Mouse (Mus musculus): ENCODE results near the gene Hs3st6. TPM values are rescaled to one million over a fixed set of nuclear protein-coding genes. Genes with fewer than 3 reads are reported as not detected.
A peak's percentile ranks its signal among the peaks of the same experiment; 100 is the strongest.
"Not testable (repeated sequence)": the region's sequence is repeated elsewhere in the genome, so short reads cannot be mapped to it uniquely, and the experiment has no call there.

Gene Hs3st6
- polyA plus RNA-seq (2015; fragmentation: Nextera tagmentation; extraction: Ambion mirVana): 2.5 and 3.4 TPM in 2 replicates

- H3K9me3 ChIP-seq: no peaks in the 10 kb centered on the region
- peak within 1 kb of the TSS; percentile 54 for H3K4me3 ChIP-seq
- WGBS: under 1% methylated on average over 80 of the region's 82 CpGs
- peak within 1 kb of the TSS; percentile 43; the same call in 1 of the 2 replicates for H3K9ac ChIP-seq
- peaks cover 70% of the 10 kb centered on the region for H3K27me3 ChIP-seq
- peaks cover 13% of the 10 kb centered on the region; the same call in 1 of the 2 replicates for H3K4me1 ChIP-seq
- peak within 1 kb of the TSS; percentile 97 for H3K4me2 ChIP-seq
- no peaks in the 10 kb centered on the region for H3K36me3 ChIP-seq
- H3K27ac ChIP-seq: no peak within 1 kb of the TSS
- ATAC-seq (ENCODE audit: borderline replicate concordance, extremely low read depth, low FRiP score, low TSS enrichment): peak; percentile 87
Observed at GRCm38 (mm10) chr17:24752415-24753394, at the start of gene Hs3st6. Gene Hs3st6 (plus strand): TSS chr17:24752988.

- H3K9me3 ChIP-seq: no peaks in the 10 kb centered on the region
- no peak overlapping the region for H3K4me2 ChIP-seq
- no peak overlapping the region for H3K9ac ChIP-seq
- no peak for ATAC-seq (ENCODE audit: borderline replicate concordance, extremely low read depth, low FRiP score, low TSS enrichment)
- H3K36me3 ChIP-seq: peaks cover 40% of the 10 kb centered on the region
- peaks cover 17% of the 10 kb centered on the region for H3K4me1 ChIP-seq
- no peak overlapping the region for H3K27ac ChIP-seq
- H3K27me3 ChIP-seq: no peaks in the 10 kb centered on the region
- H3K4me3 ChIP-seq: no peak overlapping the region; the same call in 1 of the 2 replicates
- WGBS: 93% methylated on average over 3 of the region's 3 CpGs
Observed at GRCm38 (mm10) chr17:24705821-24706220, 47.0 kb upstream of the Hs3st6 start.

GRCm38 (mm10) chr17:24706982-24707800 lies 45.6 kb upstream of the Hs3st6 start, which contains the start of gene Tbl3:
Gene Tbl3 (minus strand): TSS chr17:24707660.
- ATAC-seq (ENCODE audit: borderline replicate concordance, extremely low read depth, low FRiP score, low TSS enrichment): peak; percentile 81
- peak within 1 kb of the TSS; percentile 81 for H3K27ac ChIP-seq
- peaks cover 17% of the 10 kb centered on the region for H3K4me1 ChIP-seq
- H3K4me2 ChIP-seq: peak within 1 kb of the TSS; percentile 74
- H3K9me3 ChIP-seq: no peaks in the 10 kb centered on the region
- WGBS: 3% methylated on average over 32 of the region's 32 CpGs
- H3K27me3 ChIP-seq: no peaks in the 10 kb centered on the region
- peak within 1 kb of the TSS; percentile 80 for H3K9ac ChIP-seq
- peak within 1 kb of the TSS; percentile 90 for H3K4me3 ChIP-seq
- H3K36me3 ChIP-seq: peaks cover 26% of the 10 kb centered on the region

GRCm38 (mm10) chr17:24707801-24708425 lies 44.9 kb upstream of the Hs3st6 start:
- peak overlapping the region; percentile 80 for H3K9ac ChIP-seq
- H3K27me3 ChIP-seq: no peaks in the 10 kb centered on the region
- no peaks in the 10 kb centered on the region for H3K9me3 ChIP-seq
- ATAC-seq (ENCODE audit: borderline replicate concordance, extremely low read depth, low FRiP score, low TSS enrichment): peak; percentile 55; the same call in 1 of the 2 replicates
- H3K27ac ChIP-seq: peak overlapping the region; percentile 81
- H3K4me2 ChIP-seq: peak overlapping the region; percentile 74
- peak overlapping the region; percentile 90 for H3K4me3 ChIP-seq
- peaks cover 19% of the 10 kb centered on the region for H3K36me3 ChIP-seq
- 3% methylated on average over 24 of the region's 24 CpGs for WGBS
- H3K4me1 ChIP-seq: peaks cover 17% of the 10 kb centered on the region

- 30% methylated on average over 2 of the region's 2 CpGs for WGBS
- Histone ChIP-seq H3K27ac (no peak overlapping the region), H3K4me1 (peaks cover 17% of the 10 kb centered on the region), H3K4me2 (peak overlapping the region; percentile 74; the same call in 1 of the 2 replicates), H3K4me3 (peak overlapping the region; percentile 90), H3K9me3 (no peaks in the 10 kb centered on the region), H3K9ac (no peak overlapping the region), H3K27me3 (no peaks in the 10 kb centered on the region), H3K36me3 (peaks cover 16% of the 10 kb centered on the region)
- no peak for ATAC-seq (ENCODE audit: borderline replicate concordance, extremely low read depth, low FRiP score, low TSS enrichment)
Observed at GRCm38 (mm10) chr17:24708646-24709045, 44.1 kb upstream of the Hs3st6 start.

GRCm38 (mm10) chr17:24715556-24715955 lies 37.2 kb upstream of the Hs3st6 start:
- H3K27ac ChIP-seq: no peak overlapping the region
- no peak overlapping the region for H3K4me3 ChIP-seq
- no peaks in the 10 kb centered on the region for H3K9me3 ChIP-seq
- no peaks in the 10 kb centered on the region for H3K27me3 ChIP-seq
- peaks cover 13% of the 10 kb centered on the region; the same call in 1 of the 2 replicates for H3K36me3 ChIP-seq
- H3K4me2 ChIP-seq: no peak overlapping the region
- no peak for ATAC-seq (ENCODE audit: borderline replicate concordance, extremely low read depth, low FRiP score, low TSS enrichment)
- no peak overlapping the region for H3K9ac ChIP-seq
- WGBS: 79% methylated on average over 6 of the region's 6 CpGs
- H3K4me1 ChIP-seq: peaks cover 8% of the 10 kb centered on the region

GRCm38 (mm10) chr17:24716166-24716682 lies 36.6 kb upstream of the Hs3st6 start:
- H3K36me3 ChIP-seq: peaks cover 14% of the 10 kb centered on the region
- H3K4me1 ChIP-seq: peaks cover 9% of the 10 kb centered on the region
- no peak overlapping the region for H3K4me3 ChIP-seq
- no peak overlapping the region for H3K27ac ChIP-seq
- 94% methylated on average over 15 of the region's 15 CpGs for WGBS
- no peaks in the 10 kb centered on the region for H3K27me3 ChIP-seq
- no peaks in the 10 kb centered on the region for H3K9me3 ChIP-seq
- no peak overlapping the region for H3K4me2 ChIP-seq
- ATAC-seq (ENCODE audit: borderline replicate concordance, extremely low read depth, low FRiP score, low TSS enrichment): no peak
- no peak overlapping the region for H3K9ac ChIP-seq

- H3K4me2 ChIP-seq: peak within 1 kb of the TSS; percentile 62
- H3K4me1 ChIP-seq: peaks cover 26% of the 10 kb centered on the region
- H3K9me3 ChIP-seq: no peaks in the 10 kb centered on the region
- H3K9ac ChIP-seq: peak within 1 kb of the TSS; percentile 97
- no peaks in the 10 kb centered on the region for H3K27me3 ChIP-seq
- peak within 1 kb of the TSS; percentile 91 for H3K4me3 ChIP-seq
- H3K27ac ChIP-seq: no peak within 1 kb of the TSS
- no peak for ATAC-seq (ENCODE audit: borderline replicate concordance, extremely low read depth, low FRiP score, low TSS enrichment)
- WGBS: 85% methylated on average over 4 of the region's 4 CpGs
- H3K36me3 ChIP-seq: peaks cover 29% of the 10 kb centered on the region
Observed at GRCm38 (mm10) chr17:24717943-24718342, 34.8 kb upstream of the Hs3st6 start, which contains the start of the genes Rnf151 and Rps2. Gene Rnf151 (minus strand): TSS chr17:24718063. Gene Rps2 (plus strand): TSS chr17:24718116.

GRCm38 (mm10) chr17:24718938-24719337 lies 33.9 kb upstream of the Hs3st6 start:
- not testable (repeated sequence) for ATAC-seq (ENCODE audit: borderline replicate concordance, extremely low read depth, low FRiP score, low TSS enrichment); H3K27ac ChIP-seq
- WGBS: 54% methylated on average over 5 of the region's 5 CpGs

GRCm38 (mm10) chr17:24719494-24720222 lies 33.1 kb upstream of the Hs3st6 start:
- Histone ChIP-seq H3K36me3 (peaks cover 29% of the 10 kb centered on the region), H3K27ac (peak overlapping the region; percentile 84), H3K4me2 (peak overlapping the region; percentile 81), H3K4me3 (peak overlapping the region; percentile 91), H3K9me3 (no peaks in the 10 kb centered on the region), H3K4me1 (peaks cover 36% of the 10 kb centered on the region), H3K27me3 (no peaks in the 10 kb centered on the region), H3K9ac (peak overlapping the region; percentile 97)
- under 1% methylated on average over 61 of the region's 61 CpGs for WGBS
- peak; percentile 97 for ATAC-seq (ENCODE audit: borderline replicate concordance, extremely low read depth, low FRiP score, low TSS enrichment)

More at GRCm38 (mm10) chr17:24718938-24719337, 33.9 kb upstream of the Hs3st6 start:
- Histone ChIP-seq H3K9ac (peak overlapping the region; percentile 97), H3K36me3 (peaks cover 29% of the 10 kb centered on the region), H3K4me3 (peak overlapping the region; percentile 91), H3K4me2 (peak overlapping the region; percentile 62), H3K4me1 (peaks cover 33% of the 10 kb centered on the region)
- H3K9me3 ChIP-seq, H3K27me3 ChIP-seq: not testable (repeated sequence)
